Mouse (Mus musculus) cerebellum, adult 18-20 months (tissue): ENCODE results near the gene Pnpla2.
"Not testable (repeated sequence)": the region's sequence is repeated elsewhere in the genome, so short reads cannot be mapped to it uniquely, and the experiment has no call there.

ENCODE experiments used
- DNase-seq, 2 experiments: peaks; one replicate each; pipeline ENCODE4 v3.0.0; 2021

The Pnpla2 gene

GRCm38 (mm10) chr7:141454967-141455551 lies at the start of gene Pnpla2:
Gene Pnpla2 (plus strand): TSS chr7:141455198.
- peak; percentile 92 to 94 for DNase-seq

- no peak for DNase-seq
Measured at GRCm38 (mm10) chr7:141405466-141405865, 49.5 kb upstream of the Pnpla2 start.

GRCm38 (mm10) chr7:141407670-141408069 lies 47.3 kb upstream of the Pnpla2 start:
- DNase-seq = not testable (repeated sequence)

GRCm38 (mm10) chr7:141408833-141409232 lies 46.2 kb upstream of the Pnpla2 start:
- DNase-seq = peak; percentile 95 to 97

GRCm38 (mm10) chr7:141410631-141411030 lies 44.4 kb upstream of the Pnpla2 start:
- peak; percentile 11 to 27 for DNase-seq

GRCm38 (mm10) chr7:141411667-141412066 lies 43.3 kb upstream of the Pnpla2 start:
- no peak for DNase-seq

- peak; percentile 40 to 46 for DNase-seq
Measured at GRCm38 (mm10) chr7:141413331-141413730, 41.7 kb upstream of the Pnpla2 start.

GRCm38 (mm10) chr7:141413809-141414584 lies 41.0 kb upstream of the Pnpla2 start, which contains the start of gene Gatd1:
Gene Gatd1 (minus strand): TSS chr7:141414136.
- DNase-seq = peak; percentile 99 to 100

GRCm38 (mm10) chr7:141416144-141416841 lies 38.7 kb upstream of the Pnpla2 start:
- DNase-seq = peak in 1 of 2 experiments; percentile 5

- peak in 1 of 2 experiments; percentile 12 for DNase-seq
Measured at GRCm38 (mm10) chr7:141417731-141418681, 37.0 kb upstream of the Pnpla2 start.

GRCm38 (mm10) chr7:141418970-141419369 lies 36.0 kb upstream of the Pnpla2 start:
- DNase-seq = peak; percentile 59 to 61

GRCm38 (mm10) chr7:141420030-141420702 lies 34.8 kb upstream of the Pnpla2 start:
- no peak for DNase-seq

- no peak for DNase-seq
Measured at GRCm38 (mm10) chr7:141423811-141424210, 31.2 kb upstream of the Pnpla2 start.

- peak in 1 of 2 experiments; percentile 24 for DNase-seq
Measured at GRCm38 (mm10) chr7:141426948-141427730, 27.9 kb upstream of the Pnpla2 start.

GRCm38 (mm10) chr7:141428701-141429100 lies 26.3 kb upstream of the Pnpla2 start:
- no peak for DNase-seq

GRCm38 (mm10) chr7:141429310-141429709 lies 25.7 kb upstream of the Pnpla2 start, which contains the start of gene Cend1:
Gene Cend1 (minus strand): TSS chr7:141429491.
- peak; percentile 92 to 96 for DNase-seq

GRCm38 (mm10) chr7:141429840-141430584 lies 25.0 kb upstream of the Pnpla2 start:
- peak in 1 of 2 experiments; percentile 44 for DNase-seq

- peak in 1 of 2 experiments; percentile 33 for DNase-seq
Measured at GRCm38 (mm10) chr7:141430585-141431240, 24.3 kb upstream of the Pnpla2 start.

- DNase-seq = no peak
Measured at GRCm38 (mm10) chr7:141431434-141432185, 23.4 kb upstream of the Pnpla2 start.
